Mouse (Mus musculus): ENCODE results near the gene Gm128. TPM values are rescaled to one million over a fixed set of nuclear protein-coding genes. Genes with fewer than 3 reads are reported as not detected.
A peak's percentile ranks its signal among the peaks of the same experiment; 100 is the strongest.

Gene Gm128
- polyA plus RNA-seq, 1 experiment from 2014 or later: 0.08 TPM

DNA sequence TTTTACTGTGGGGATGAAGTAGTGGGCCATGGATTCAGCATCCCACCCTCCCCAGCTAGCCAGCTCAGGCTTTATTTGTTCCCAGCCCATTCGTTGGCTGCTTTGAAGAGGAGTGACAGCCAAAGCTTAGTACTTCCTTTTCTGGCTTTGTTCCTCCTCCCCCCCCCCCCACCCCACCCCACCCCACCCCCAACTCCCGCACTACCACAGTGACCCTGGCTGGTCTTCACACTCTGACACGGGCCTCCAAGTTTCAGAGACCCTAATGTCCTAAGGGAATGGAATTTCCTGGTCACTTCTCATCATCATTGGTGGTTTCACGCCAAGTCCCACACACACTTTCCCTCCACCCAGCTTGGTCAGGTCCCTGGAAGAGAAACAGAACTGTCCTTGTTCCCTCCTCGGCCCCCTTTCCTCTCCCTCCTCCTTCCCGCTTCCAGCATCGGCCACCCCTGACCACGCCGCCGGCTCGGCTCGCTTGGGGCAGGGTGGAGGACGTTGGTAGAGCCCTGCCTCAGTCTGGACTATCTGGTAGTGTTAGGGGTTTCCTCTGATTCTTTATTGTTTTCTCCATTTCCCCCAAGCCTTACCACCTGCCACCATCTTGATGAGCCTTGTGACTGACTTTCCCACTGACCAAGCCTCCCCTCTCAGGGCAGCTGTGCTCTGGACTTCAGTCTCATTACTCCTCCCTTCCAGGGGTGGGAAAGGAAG is 11.5 kb downstream of the Gm128 start:
- 0% methylated on average over 12 of the region's 13 CpGs for WGBS (ENCODE audit: insufficient replicate concordance)
- Histone ChIP-seq H3K9ac (replicated peaks) (peak overlapping the region; percentile 93), H3K27me3 (ENCODE audit: insufficient read depth, low read length) (no peaks in the 10 kb centered on the region), H3K4me1 (ENCODE audit: insufficient read depth) (peaks cover 31% of the 10 kb centered on the region), H3K9me3 (ENCODE audit: low read length) (no peaks in the 10 kb centered on the region), H3K36me3 (replicated peaks; ENCODE audit: insufficient read depth, low read length) (peaks cover 32% of the 10 kb centered on the region), H3K27ac (ENCODE audit: low read depth) (peak overlapping the region; percentile 94), H3K4me2 (ENCODE audit: low read depth, low read length) (peak overlapping the region; percentile 95), H3K4me3 (ENCODE audit: low read depth, low read length) (peak overlapping the region; percentile 91)
- peak; percentile 13; the same call in 1 of the 2 replicates for ATAC-seq
- peak; percentile 51 for DNase-seq
- TF ChIP-seq EP300 (IDR thresholded peaks at IDR 0.05; ENCODE audit: low read depth): no peak
- TF ChIP-seq CTCF (IDR thresholded peaks at IDR 0.05; ENCODE audit: low read depth): no peak

DNA sequence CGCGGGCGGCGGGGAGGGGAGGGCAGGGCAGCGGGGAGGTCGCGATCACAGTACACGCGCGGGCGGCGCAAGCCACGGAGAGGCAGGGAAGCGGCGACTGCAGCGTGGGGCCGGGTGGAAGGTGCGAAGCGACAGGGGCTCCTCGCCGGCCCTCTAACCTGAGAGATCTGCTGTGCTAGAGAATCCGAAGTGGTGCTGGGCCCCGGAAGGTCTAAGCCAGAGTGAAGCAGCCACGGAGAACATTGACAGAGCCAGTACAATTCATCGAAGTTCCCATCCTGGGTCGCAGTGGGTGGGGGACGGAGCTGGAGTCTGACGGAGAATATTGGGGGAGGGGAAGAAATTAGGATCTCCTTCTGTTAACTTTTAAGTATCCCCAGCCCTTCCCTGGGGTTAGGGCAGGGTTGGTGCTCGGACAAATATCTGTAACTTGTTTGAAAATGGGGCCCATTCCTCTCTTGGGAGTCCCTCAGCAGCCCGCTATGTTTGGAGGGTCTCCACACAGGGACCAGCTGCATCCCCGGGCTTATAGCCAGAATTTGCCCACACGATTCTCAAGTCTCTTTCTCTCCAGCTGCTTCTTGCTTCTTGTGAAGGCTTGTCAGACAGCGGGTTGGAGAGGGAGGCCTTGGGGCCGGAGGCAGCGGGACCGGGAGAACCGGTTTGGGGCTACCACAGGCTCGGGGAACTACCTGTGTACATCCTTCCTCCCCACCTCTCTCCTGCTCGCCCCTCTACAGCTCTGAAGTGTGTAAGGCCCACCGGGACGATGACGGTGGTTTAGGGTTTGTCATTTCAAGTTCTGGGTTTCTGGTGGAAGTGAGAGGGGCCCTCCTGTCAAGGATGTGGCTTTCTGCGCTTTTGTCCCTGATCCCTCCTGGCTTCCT is 12.3 kb downstream of the Gm128 start:
- DNase-seq: peak; percentile 46

DNA sequence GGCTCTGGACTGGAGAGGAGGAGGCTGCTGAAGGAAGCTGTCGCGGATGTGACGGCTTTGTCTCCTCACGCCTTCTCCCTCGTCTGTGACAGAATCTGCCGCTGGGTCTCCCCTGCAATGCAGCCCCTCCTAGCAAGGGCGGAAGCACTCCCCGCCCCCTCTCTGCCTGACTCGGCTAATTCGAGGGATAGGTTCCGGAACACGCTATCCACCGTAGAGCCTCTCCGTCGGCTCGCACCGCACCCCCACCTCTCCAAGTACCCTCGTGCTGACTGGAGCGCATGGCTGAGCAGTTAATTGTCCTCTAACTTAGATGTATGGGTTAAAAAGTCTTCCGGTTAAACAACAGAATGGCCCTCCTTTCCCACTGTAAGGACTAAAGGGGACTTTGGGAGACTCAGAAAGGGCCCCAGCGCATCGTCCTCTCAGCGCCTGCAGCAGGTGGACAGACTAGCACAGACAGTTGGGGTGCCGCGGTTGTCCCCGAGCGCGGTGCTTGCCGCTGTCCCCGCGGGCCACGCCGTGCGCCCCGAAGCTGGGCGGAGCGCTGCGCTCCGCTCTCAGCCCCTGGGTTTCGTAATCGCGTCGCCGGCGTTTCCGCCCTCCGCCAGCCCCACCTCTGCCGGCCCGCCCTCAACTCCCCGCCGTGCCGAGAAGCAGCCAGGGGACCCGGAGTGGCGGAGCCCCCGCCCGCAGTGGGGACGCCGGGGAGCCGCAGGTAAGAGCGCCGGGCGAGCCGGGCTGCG is 13.1 kb downstream of the Gm128 start, which contains the start of gene Cdc42se1:
Gene Cdc42se1 (plus strand): TSS at position 585 of the 746 bp plus-strand sequence.
- under 1% methylated on average over 62 of the region's 64 CpGs for WGBS (ENCODE audit: insufficient replicate concordance)
- no peaks in the 10 kb centered on the region for H3K9me3 ChIP-seq (ENCODE audit: low read length)
- H3K4me1 ChIP-seq (ENCODE audit: insufficient read depth): peaks cover 31% of the 10 kb centered on the region
- H3K4me2 ChIP-seq (ENCODE audit: low read depth, low read length): peak within 1 kb of the TSS; percentile 95
- peak within 1 kb of the TSS; percentile 94 for H3K27ac ChIP-seq (ENCODE audit: low read depth)
- DNase-seq: peak; percentile 92
- TF ChIP-seq EP300 (IDR thresholded peaks at IDR 0.05; ENCODE audit: low read depth): no peak
- TF ChIP-seq CTCF (IDR thresholded peaks at IDR 0.05; ENCODE audit: low read depth): no peak; the same call in 1 of the 2 replicates
- no peaks in the 10 kb centered on the region for H3K27me3 ChIP-seq (ENCODE audit: insufficient read depth, low read length)
- H3K36me3 ChIP-seq (replicated peaks; ENCODE audit: insufficient read depth, low read length): peaks cover 16% of the 10 kb centered on the region
- H3K4me3 ChIP-seq (ENCODE audit: low read depth, low read length): peak within 1 kb of the TSS; percentile 91
- peak; percentile 91 for ATAC-seq
- peak within 1 kb of the TSS; percentile 93 for H3K9ac ChIP-seq (replicated peaks)

More for the DNA sequence above, 12.3 kb downstream of the Gm128 start:
- peak overlapping the region; percentile 95 for H3K4me2 ChIP-seq (ENCODE audit: low read depth, low read length)
- H3K36me3 ChIP-seq (replicated peaks; ENCODE audit: insufficient read depth, low read length): peaks cover 24% of the 10 kb centered on the region
- no peaks in the 10 kb centered on the region for H3K27me3 ChIP-seq (ENCODE audit: insufficient read depth, low read length)
- under 1% methylated on average over 43 of the region's 43 CpGs for WGBS (ENCODE audit: insufficient replicate concordance)
- peak overlapping the region; percentile 93 for H3K9ac ChIP-seq (replicated peaks)
- H3K9me3 ChIP-seq (ENCODE audit: low read length): no peaks in the 10 kb centered on the region
- no peak for ATAC-seq
- TF ChIP-seq EP300 (IDR thresholded peaks at IDR 0.05; ENCODE audit: low read depth): no peak
- no peak for TF ChIP-seq CTCF (IDR thresholded peaks at IDR 0.05; ENCODE audit: low read depth)
- peaks cover 31% of the 10 kb centered on the region for H3K4me1 ChIP-seq (ENCODE audit: insufficient read depth)
- H3K27ac ChIP-seq (ENCODE audit: low read depth): peak overlapping the region; percentile 94
- H3K4me3 ChIP-seq (ENCODE audit: low read depth, low read length): peak overlapping the region; percentile 91

DNA sequence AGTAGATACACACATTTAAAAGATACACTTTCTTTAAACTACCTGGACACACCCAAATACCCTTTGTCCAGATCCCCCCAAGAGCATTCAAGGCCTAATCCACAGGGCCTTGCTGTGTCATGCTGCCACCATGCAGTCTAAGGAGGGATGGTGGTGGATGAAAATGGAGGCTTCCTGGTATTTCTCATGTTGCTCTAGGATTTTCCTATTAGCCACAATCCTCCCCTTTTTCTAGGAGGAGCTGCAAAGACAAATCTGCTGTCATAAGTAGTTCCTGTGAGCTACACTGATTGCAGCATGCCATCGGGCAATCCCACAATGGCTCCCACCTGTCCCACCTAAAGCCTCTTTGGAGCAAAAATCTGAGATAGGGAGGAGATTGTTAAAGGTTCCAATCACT is 14.2 kb downstream of the Gm128 start:
- no peak overlapping the region; the same call in 1 of the 2 replicates for H3K9ac ChIP-seq (replicated peaks)
- DNase-seq: no peak
- H3K27me3 ChIP-seq (ENCODE audit: insufficient read depth, low read length): no peaks in the 10 kb centered on the region
- peak overlapping the region; percentile 95 for H3K4me2 ChIP-seq (ENCODE audit: low read depth, low read length)
- peaks cover 5% of the 10 kb centered on the region for H3K36me3 ChIP-seq (replicated peaks; ENCODE audit: insufficient read depth, low read length)
- ATAC-seq: no peak
- no peak overlapping the region for H3K4me3 ChIP-seq (ENCODE audit: low read depth, low read length)
- WGBS (ENCODE audit: insufficient replicate concordance): 29% methylated on average over 1 of the region's 1 CpGs
- peaks cover 27% of the 10 kb centered on the region for H3K4me1 ChIP-seq (ENCODE audit: insufficient read depth)
- no peak overlapping the region for H3K27ac ChIP-seq (ENCODE audit: low read depth)
- no peaks in the 10 kb centered on the region for H3K9me3 ChIP-seq (ENCODE audit: low read length)
- TF ChIP-seq EP300 (IDR thresholded peaks at IDR 0.05; ENCODE audit: low read depth) (no peak), CTCF (IDR thresholded peaks at IDR 0.05; ENCODE audit: low read depth) (no peak)

DNA sequence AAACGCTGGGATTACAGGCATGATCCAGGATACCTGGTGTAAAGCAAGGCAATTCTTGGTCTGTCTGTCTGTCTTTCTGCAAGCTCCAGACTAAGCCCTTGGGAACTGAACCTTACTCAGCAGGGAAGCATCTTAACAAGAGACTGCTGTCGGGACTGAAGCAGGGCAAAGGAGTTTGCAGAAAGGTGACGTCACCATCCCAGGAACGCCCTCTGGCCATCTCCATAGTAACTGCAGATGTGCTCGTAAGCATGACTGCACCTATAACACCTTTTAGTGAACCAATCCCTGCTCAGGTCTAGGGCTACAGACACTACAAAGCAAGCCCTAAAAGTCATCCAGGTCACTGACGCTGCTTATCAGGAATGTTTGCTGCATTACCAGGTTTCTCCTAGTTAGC is 17.1 kb downstream of the Gm128 start:
- H3K9ac ChIP-seq (replicated peaks): no peak overlapping the region
- no peak overlapping the region for H3K4me3 ChIP-seq (ENCODE audit: low read depth, low read length)
- TF ChIP-seq EP300 (IDR thresholded peaks at IDR 0.05; ENCODE audit: low read depth) (no peak), CTCF (IDR thresholded peaks at IDR 0.05; ENCODE audit: low read depth) (no peak)
- H3K27me3 ChIP-seq (ENCODE audit: insufficient read depth, low read length): no peaks in the 10 kb centered on the region
- ATAC-seq (no peak), DNase-seq (peak; percentile 38)
- H3K27ac ChIP-seq (ENCODE audit: low read depth): no peak overlapping the region
- WGBS (ENCODE audit: insufficient replicate concordance): 59% methylated on average over 6 of the region's 6 CpGs
- no peaks in the 10 kb centered on the region for H3K9me3 ChIP-seq (ENCODE audit: low read length)
- peaks cover 3% of the 10 kb centered on the region; the same call in 1 of the 2 replicates for H3K4me1 ChIP-seq (ENCODE audit: insufficient read depth)
- H3K4me2 ChIP-seq (ENCODE audit: low read depth, low read length): no peak overlapping the region
- H3K36me3 ChIP-seq (replicated peaks; ENCODE audit: insufficient read depth, low read length): 0 out of 2 replicates have a peak, but pooled peaks cover 6% of the 10 kb centered on the region

Measured in liver, postnatal 0 days (tissue).